Mouse (Mus musculus): Measurements from ENCODE around the gene Kat14.

- no peak for TF ChIP-seq POLR2A (IDR thresholded peaks at IDR 0.05; ENCODE audit: low read depth, low read length)
- TF ChIP-seq CTCF (conservative IDR thresholded peaks at IDR 0.05; ENCODE audit: insufficient read depth, insufficient read length, low read depth, low read length), result no peak
Measured at GRCm38 (mm10) chr2:144416859-144417258, 48.1 kb downstream of the Kat14 start.
